Comparison of ENCODE assay signal across 8 mouse cellular contexts in genomic region chr2:156111358-156112079, GRCm38 (mm10). TPM values are rescaled to one million over a fixed set of nuclear protein-coding genes. Genes with fewer than 3 reads are reported as not detected.
A peak's percentile ranks its signal among the peaks of the same experiment; 100 is the strongest.
DNase-seq lines count a peak whose midpoint lies in the region; ATAC-seq lines count a peak whose summit lies in the region.

TSS of gene Cpne1 (minus strand) at chr2:156111965.
TSS of gene Rbm12 (minus strand) at chr2:156111978.

- peak within 1 kb of the TSS; percentile 93 for H3K9ac ChIP-seq in heart, embryonic 14.5 days (ENCODE audit: low read length)
- peak within 1 kb of the TSS; percentile 90 for H3K9ac ChIP-seq in liver, embryonic 13.5 days
- peak within 1 kb of the TSS; percentile 98 for H3K9ac ChIP-seq in stomach, embryonic 16.5 days (ENCODE audit: low read length)

- peak within 1 kb of the TSS; percentile 71 for H3K4me2 ChIP-seq in heart, embryonic 14.5 days (ENCODE audit: low read length)
- peak within 1 kb of the TSS; percentile 87 for H3K4me2 ChIP-seq in liver, embryonic 13.5 days
- peak within 1 kb of the TSS; percentile 66 for H3K4me2 ChIP-seq in stomach, embryonic 16.5 days (ENCODE audit: low read depth, low read length)

- H3K4me3 ChIP-seq in brown adipose tissue, adult 24 weeks (ENCODE audit: insufficient read depth, low read depth, low read length) = peak within 1 kb of the TSS; percentile 90
- peak within 1 kb of the TSS; percentile 80 to 93 for H3K4me3 ChIP-seq in heart, embryonic 14.5 days (ENCODE audit: control insufficient read depth in 1 of 2, insufficient read depth in 1 of 2, low read depth in 1 of 2, low read length in 2 of 2)
- H3K4me3 ChIP-seq in liver, embryonic 13.5 days (replicated peaks) = peak within 1 kb of the TSS; percentile 89
- H3K4me3 ChIP-seq in stomach, embryonic 16.5 days (replicated peaks; ENCODE audit: low read length) = peak within 1 kb of the TSS; percentile 74

- no peaks in the 10 kb centered on the region for H3K36me3 ChIP-seq in heart, embryonic 14.5 days (ENCODE audit: control insufficient read depth, insufficient read depth, low read length)
- peaks cover 4% of the 10 kb centered on the region for H3K36me3 ChIP-seq in liver, embryonic 13.5 days
- no peaks in the 10 kb centered on the region for H3K36me3 ChIP-seq in stomach, embryonic 16.5 days (ENCODE audit: control insufficient read depth, insufficient read depth, low read length)

- no peaks in the 10 kb centered on the region for H3K27me3 ChIP-seq in heart, embryonic 14.5 days (ENCODE audit: control insufficient read depth, insufficient read depth, low read length)
- no peaks in the 10 kb centered on the region for H3K27me3 ChIP-seq in liver, embryonic 13.5 days
- no peaks in the 10 kb centered on the region for H3K27me3 ChIP-seq in stomach, embryonic 16.5 days (ENCODE audit: control insufficient read depth, insufficient read depth, low read length)

- H3K9me3 ChIP-seq in heart, embryonic 14.5 days (ENCODE audit: control insufficient read depth, low read length) = no peaks in the 10 kb centered on the region
- no peaks in the 10 kb centered on the region for H3K9me3 ChIP-seq in liver, embryonic 13.5 days (replicated peaks)
- H3K9me3 ChIP-seq in stomach, embryonic 16.5 days (replicated peaks; ENCODE audit: control insufficient read depth, low read length) = no peaks in the 10 kb centered on the region

- ATAC-seq in heart, embryonic 14.5 days (ENCODE audit: insufficient number of reproducible peaks, insufficient read depth, low FRiP score, low read depth) = peak; percentile 89
- ATAC-seq in liver, embryonic 13.5 days (ENCODE audit: low read depth) = peak; percentile 91
- peak; percentile 95 for ATAC-seq in stomach, embryonic 16.5 days (ENCODE audit: insufficient read depth, low FRiP score)

- under 1% methylated on average over 65 of the region's 74 CpGs for WGBS in heart, embryonic 14.5 days
- under 1% methylated on average over 73 of the region's 74 CpGs for WGBS in liver, embryonic 13.5 days (ENCODE audit: insufficient replicate concordance)
- WGBS in stomach, embryonic 16.5 days = under 1% methylated on average over 74 of the region's 74 CpGs

- peak within 1 kb of the TSS; percentile 92 for H3K27ac ChIP-seq in brown adipose tissue, adult 24 weeks (replicated peaks; ENCODE audit: low read depth, low read length)
- H3K27ac ChIP-seq in heart, embryonic 14.5 days (replicated peaks in 1 of 2; ENCODE audit: control insufficient read depth in 1 of 2, insufficient read depth in 1 of 2, low read depth in 2 of 2, low read length in 2 of 2) = peak within 1 kb of the TSS; percentile 72 to 90
- H3K27ac ChIP-seq in liver, embryonic 13.5 days = peak within 1 kb of the TSS; percentile 82
- peak within 1 kb of the TSS; percentile 89 for H3K27ac ChIP-seq in stomach, embryonic 16.5 days (ENCODE audit: low read length)

- peak; percentile 96 for DNase-seq in CD4-positive, CD25-positive, alpha-beta regulatory T cell, adult 2 months (ENCODE audit: low read depth, low spot score)
- DNase-seq in fibroblast of lung, adult 2 months (ENCODE audit: low read depth) = peak; percentile 58
- peak; percentile 95 for DNase-seq in kidney, postnatal 14 days
- DNase-seq in liver, embryonic 13.5 days = peak; percentile 82
- DNase-seq in neural tube, embryonic 10.5 days (ENCODE audit: extremely low spot score, low spot score) = peak; percentile 96

- H3K4me1 ChIP-seq in brown adipose tissue, adult 24 weeks (ENCODE audit: control insufficient read depth, insufficient read depth, insufficient read length, low read length) = peaks cover 4% of the 10 kb centered on the region
- peaks cover 2 to 16% of the 10 kb centered on the region in 2 experiments; a peak in 3 of 4 replicates for H3K4me1 ChIP-seq in heart, embryonic 14.5 days (ENCODE audit: control insufficient read depth in 2 of 2, insufficient read depth in 2 of 2, low read length in 2 of 2)
- peaks cover 31% of the 10 kb centered on the region for H3K4me1 ChIP-seq in liver, embryonic 13.5 days (replicated peaks)
- H3K4me1 ChIP-seq in stomach, embryonic 16.5 days (ENCODE audit: control insufficient read depth, insufficient read depth, low read length) = peaks cover 3% of the 10 kb centered on the region

RNA-seq across cellular contexts. Expression of gene Cpne1, which starts in this region (rescaled TPM):
- 31.6 and 33.3 TPM in 2 replicates for polyA plus RNA-seq in brown adipose tissue, adult 24 weeks (2012; ENCODE audit: insufficient read depth, insufficient read length, missing spikeins)
- polyA plus RNA-seq in heart, embryonic 14.5 days (2014; fragmentation: Nextera tagmentation; extraction: Ambion mirVana) = 21.8 and 22.1 TPM in 2 replicates
- 26.9 and 31.8 TPM in 2 replicates for polyA plus RNA-seq in liver, embryonic 13.5 days (2015; fragmentation: Nextera tagmentation; extraction: Ambion mirVana)
- 57.7 and 62.0 TPM in 2 replicates for polyA plus RNA-seq in stomach, embryonic 16.5 days (2015; fragmentation: Nextera tagmentation; extraction: Ambion mirVana)

RNA-seq across cellular contexts. Expression of gene Rbm12, which starts in this region (rescaled TPM):
- 6.4 TPM in 2 replicates for polyA plus RNA-seq in brown adipose tissue, adult 24 weeks (2012; ENCODE audit: insufficient read depth, insufficient read length, missing spikeins)
- 20.6 and 21.2 TPM in 2 replicates for polyA plus RNA-seq in heart, embryonic 14.5 days (2014; fragmentation: Nextera tagmentation; extraction: Ambion mirVana)
- 10.0 and 14.5 TPM in 2 replicates for polyA plus RNA-seq in liver, embryonic 13.5 days (2015; fragmentation: Nextera tagmentation; extraction: Ambion mirVana)
- polyA plus RNA-seq in stomach, embryonic 16.5 days (2015; fragmentation: Nextera tagmentation; extraction: Ambion mirVana) = 22.5 and 23.9 TPM in 2 replicates

Comparison
In these comparisons a context has a peak if more than half of its experiments do, and no peak if none do; other contexts are left out.
1. Peak in every context shown above with its lines: DNase-seq, ATAC-seq, H3K4me3 ChIP-seq and H3K27ac ChIP-seq.